Mouse (Mus musculus): ENCODE measurements at regions not wholly inside any gene's neighbourhood (a gene's known extent, or its start where the extent isn't known, plus 50 kb on each side); places are given as distances from the start of the nearest gene placed in this dataset.

- no peak for TF ChIP-seq CTCF (conservative IDR thresholded peaks at IDR 0.05)
- DNase-seq (ENCODE audit: low spot score in 2 of 2) = no peak
- H3K4me3 ChIP-seq = no peak overlapping the region
- H3K27ac ChIP-seq = no peak overlapping the region
Observed at GRCm38 (mm10) chr19:32961525-32961924, 204.2 kb downstream of the Pten start.

DNA sequence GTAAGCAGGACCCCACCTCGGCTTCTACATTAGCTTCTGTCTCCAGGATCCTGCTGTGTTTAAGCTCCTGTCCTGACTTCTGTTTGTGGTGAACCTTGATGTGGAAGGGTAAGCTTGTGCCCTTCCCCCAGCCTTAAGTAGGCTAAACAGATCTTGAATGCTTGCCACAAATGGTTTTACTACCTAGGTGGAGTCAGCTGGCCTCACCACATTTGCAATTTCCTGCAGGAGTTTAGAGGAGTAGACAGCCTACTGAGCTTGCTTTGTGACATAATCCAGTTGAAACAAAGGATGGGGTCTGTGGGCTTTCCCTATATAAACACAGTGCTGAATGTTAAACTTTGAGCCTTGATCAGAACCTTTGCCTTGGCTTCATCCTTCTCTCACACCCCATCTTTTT is 206.7 kb downstream of the Pten start:
- DNase-seq (ENCODE audit: low spot score in 2 of 2) = no peak
- TF ChIP-seq CTCF (conservative IDR thresholded peaks at IDR 0.05) = no peak
- H3K27ac ChIP-seq = no peak overlapping the region
- H3K4me3 ChIP-seq = no peak overlapping the region

DNA sequence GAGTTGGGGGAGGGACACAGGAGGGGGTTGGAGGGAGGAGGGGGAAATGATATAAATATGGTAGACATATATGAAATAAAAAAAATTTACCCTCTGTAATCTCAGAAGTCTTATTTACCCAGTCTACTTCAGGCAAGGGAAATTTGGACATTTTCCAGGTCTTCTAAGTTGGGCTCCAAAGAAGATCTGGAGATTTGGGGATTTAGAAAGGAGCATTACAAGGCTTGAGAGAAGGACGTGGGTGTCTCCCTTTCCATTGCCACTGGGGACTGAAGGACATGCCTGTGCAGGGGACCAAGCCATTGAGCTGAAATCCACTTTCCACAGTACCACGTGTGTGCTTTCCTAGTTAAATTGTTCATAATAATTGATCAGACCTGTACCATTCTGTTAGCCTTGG is 208.2 kb downstream of the Pten start:
- no peak for TF ChIP-seq CTCF (conservative IDR thresholded peaks at IDR 0.05)
- Histone ChIP-seq H3K4me3 (no peak overlapping the region), H3K27ac (no peak overlapping the region)
- no peak for DNase-seq (ENCODE audit: low spot score in 2 of 2)

DNA sequence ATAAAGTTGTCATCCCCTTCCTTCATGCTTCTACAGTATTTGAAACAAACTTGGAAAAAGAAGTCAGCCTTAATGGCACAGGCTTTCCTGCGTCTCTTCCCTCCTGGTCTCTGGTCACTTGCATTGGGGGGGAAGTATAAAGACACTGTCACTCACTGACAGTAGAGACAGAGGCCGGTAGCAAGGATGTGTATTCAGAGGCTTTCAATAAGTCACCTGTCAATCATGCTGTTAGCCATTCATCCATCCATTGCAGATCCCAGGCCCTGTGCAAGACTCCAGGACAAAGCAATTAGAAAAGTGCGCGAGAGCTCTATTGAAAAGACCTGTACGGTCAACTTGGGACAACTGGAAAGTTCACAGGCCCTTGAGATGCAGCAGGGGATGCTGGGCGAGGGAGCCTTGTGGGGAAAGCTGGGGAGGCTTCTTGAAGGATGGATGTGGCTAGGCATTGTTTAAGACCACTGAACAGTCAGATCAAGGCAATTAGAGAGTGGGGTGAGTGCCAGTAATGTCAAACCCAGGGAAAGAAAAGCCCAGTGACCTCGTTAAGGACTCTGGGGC is 212.0 kb downstream of the Pten start:
- DNase-seq (ENCODE audit: low spot score in 2 of 2) = no peak
- Histone ChIP-seq H3K4me3 (no peak overlapping the region), H3K27ac (no peak overlapping the region)
- TF ChIP-seq CTCF (conservative IDR thresholded peaks at IDR 0.05) = no peak

DNA sequence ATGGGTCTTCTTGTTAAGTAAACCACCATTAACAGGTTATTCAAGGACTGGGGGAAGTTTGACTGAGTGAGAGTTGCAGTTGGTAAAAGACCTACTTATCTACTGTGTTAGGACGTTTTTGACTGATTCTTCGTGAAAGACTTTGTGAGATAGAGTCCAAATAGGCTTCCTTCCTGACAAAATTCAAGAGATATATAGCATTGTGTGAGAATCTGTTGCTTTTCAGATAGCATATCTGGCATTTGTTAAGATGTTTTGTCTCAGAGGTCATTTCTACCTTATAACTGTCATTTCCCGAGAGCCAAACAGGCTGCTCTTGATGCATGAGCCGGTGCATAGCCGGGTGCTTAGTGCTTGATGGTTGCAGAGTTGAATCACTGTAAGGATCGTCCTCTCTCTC is 214.8 kb downstream of the Pten start:
- no peak for DNase-seq (ENCODE audit: low spot score in 2 of 2)
- TF ChIP-seq CTCF (conservative IDR thresholded peaks at IDR 0.05) = no peak
- Histone ChIP-seq H3K27ac (no peak overlapping the region), H3K4me3 (no peak overlapping the region)

DNA sequence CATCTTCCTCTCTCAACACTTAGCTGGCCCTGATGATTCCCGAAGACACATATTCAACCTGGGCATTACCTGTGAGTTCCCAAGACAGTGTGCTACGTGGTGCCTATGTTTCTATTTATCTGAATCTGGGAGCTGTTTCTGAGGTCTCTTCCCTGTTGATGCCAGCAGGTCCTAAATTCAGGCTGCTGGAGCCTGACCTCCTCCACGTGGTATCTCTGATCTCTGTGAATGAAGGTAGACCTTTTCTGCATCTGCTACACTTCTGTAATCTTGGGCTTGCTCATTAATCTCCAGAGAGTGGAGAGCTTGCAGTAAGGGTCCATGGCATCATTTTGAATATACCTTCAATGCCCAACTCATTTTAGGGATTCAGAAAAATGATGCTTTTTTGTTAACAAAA is 215.8 kb downstream of the Pten start:
- no peak for DNase-seq (ENCODE audit: low spot score in 2 of 2)
- no peak for TF ChIP-seq CTCF (conservative IDR thresholded peaks at IDR 0.05)
- H3K27ac ChIP-seq = no peak overlapping the region
- H3K4me3 ChIP-seq = no peak overlapping the region

DNA sequence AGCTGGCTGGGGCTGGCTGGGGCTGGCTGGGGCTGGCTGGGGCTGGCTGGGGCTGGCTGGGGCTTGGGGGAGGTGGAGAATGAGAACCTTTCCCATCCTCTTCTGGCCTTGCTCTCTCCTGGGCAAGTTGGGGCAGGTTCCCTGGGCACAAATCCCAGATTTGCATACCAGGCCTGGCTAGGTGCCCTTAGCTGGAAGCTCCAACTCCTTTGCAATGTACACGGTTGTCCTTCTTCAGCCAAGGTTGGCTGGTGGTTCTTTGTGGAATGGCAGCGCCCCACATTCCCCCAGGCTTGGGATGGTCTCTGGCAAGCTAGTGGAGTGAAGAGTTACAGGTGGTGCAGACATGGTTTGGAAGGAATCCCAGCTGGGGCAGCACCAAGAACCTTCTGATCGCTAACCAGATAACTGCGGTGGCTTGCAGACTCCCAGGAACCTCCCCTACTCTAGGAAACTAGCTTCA is 217.5 kb downstream of the Pten start:
- H3K4me3 ChIP-seq = no peak overlapping the region
- no peak for TF ChIP-seq CTCF (conservative IDR thresholded peaks at IDR 0.05)
- no peak for DNase-seq (ENCODE audit: low spot score in 2 of 2)
- no peak overlapping the region for H3K27ac ChIP-seq

GRCm38 (mm10) chr19:32975303-32975702 is 218.0 kb downstream of the Pten start:
- Histone ChIP-seq H3K27ac (no peak overlapping the region), H3K4me3 (no peak overlapping the region)
- TF ChIP-seq CTCF (conservative IDR thresholded peaks at IDR 0.05) = no peak
- DNase-seq (ENCODE audit: low spot score in 2 of 2) = no peak

GRCm38 (mm10) chr19:32976507-32976906 is 219.2 kb downstream of the Pten start:
- TF ChIP-seq CTCF (conservative IDR thresholded peaks at IDR 0.05) = no peak
- DNase-seq (ENCODE audit: low spot score in 2 of 2) = no peak
- no peak overlapping the region for H3K27ac ChIP-seq
- H3K4me3 ChIP-seq = no peak overlapping the region

- DNase-seq (ENCODE audit: low spot score in 2 of 2) = no peak
- TF ChIP-seq CTCF (conservative IDR thresholded peaks at IDR 0.05) = no peak
- H3K4me3 ChIP-seq = no peak overlapping the region
- no peak overlapping the region for H3K27ac ChIP-seq
Observed at GRCm38 (mm10) chr19:32978037-32978745, 220.9 kb downstream of the Pten start.

- Histone ChIP-seq H3K27ac (no peak overlapping the region), H3K4me3 (no peak overlapping the region)
- TF ChIP-seq CTCF (conservative IDR thresholded peaks at IDR 0.05) = no peak
- no peak for DNase-seq (ENCODE audit: low spot score in 2 of 2)
Observed at GRCm38 (mm10) chr19:32980142-32980541, 222.8 kb downstream of the Pten start.

DNA sequence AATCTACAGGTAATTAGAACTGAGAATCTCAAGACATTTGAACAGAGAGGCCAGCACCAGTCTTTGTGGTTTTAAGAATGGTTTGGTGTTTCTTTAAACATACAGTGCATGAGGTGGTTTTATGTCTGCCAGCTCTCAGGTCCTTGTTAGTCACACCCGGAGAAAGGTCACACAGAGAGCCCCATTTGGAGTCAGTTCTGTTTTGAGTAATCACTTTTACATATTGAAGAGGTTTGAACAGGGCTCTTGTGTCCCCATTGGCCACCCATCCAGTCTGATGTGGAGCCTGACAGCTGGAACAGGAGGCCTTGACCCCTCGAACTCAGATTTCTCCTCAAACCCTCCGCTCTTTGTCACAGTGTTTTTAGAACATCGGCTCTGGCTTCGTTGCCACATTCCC is 231.4 kb downstream of the Pten start:
- DNase-seq (ENCODE audit: low spot score in 2 of 2) = no peak
- TF ChIP-seq CTCF (conservative IDR thresholded peaks at IDR 0.05) = no peak
- Histone ChIP-seq H3K4me3 (no peak overlapping the region), H3K27ac (no peak overlapping the region)

DNA sequence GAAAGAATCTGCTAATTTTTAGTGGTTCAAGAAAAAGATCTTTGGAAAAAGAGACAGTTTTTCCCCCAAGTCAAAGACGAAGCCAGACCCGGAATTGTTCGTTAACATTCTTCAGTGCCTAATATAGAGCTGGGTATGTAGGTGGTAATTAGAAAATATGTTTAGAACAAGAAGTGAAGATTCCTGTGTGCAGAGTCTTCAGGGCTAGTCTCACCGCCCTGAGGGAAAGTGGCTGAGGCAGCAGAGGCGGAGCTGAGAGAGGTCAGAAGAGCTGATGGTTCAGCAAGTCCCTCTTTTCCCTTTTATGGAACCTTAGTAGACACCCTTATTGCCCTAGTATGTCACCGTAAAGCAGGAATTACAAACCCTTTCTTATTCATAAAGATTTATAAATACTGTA is 232.0 kb downstream of the Pten start:
- no peak for TF ChIP-seq CTCF (conservative IDR thresholded peaks at IDR 0.05)
- no peak for DNase-seq (ENCODE audit: low spot score in 2 of 2)
- H3K27ac ChIP-seq = no peak overlapping the region

GRCm38 (mm10) chr19:32990576-32990975 is 233.3 kb downstream of the Pten start:
- Histone ChIP-seq H3K4me3 (no peak overlapping the region), H3K27ac (no peak overlapping the region)
- DNase-seq (ENCODE audit: low spot score in 2 of 2) = no peak
- TF ChIP-seq CTCF (conservative IDR thresholded peaks at IDR 0.05) = no peak

More for the DNA sequence above, 232.0 kb downstream of the Pten start:
- H3K4me3 ChIP-seq = no peak overlapping the region

All from layer of hippocampus, adult 2 months (tissue).